Mouse (Mus musculus): Measurements from ENCODE around the gene Maml2.

Gene Maml2

DNA sequence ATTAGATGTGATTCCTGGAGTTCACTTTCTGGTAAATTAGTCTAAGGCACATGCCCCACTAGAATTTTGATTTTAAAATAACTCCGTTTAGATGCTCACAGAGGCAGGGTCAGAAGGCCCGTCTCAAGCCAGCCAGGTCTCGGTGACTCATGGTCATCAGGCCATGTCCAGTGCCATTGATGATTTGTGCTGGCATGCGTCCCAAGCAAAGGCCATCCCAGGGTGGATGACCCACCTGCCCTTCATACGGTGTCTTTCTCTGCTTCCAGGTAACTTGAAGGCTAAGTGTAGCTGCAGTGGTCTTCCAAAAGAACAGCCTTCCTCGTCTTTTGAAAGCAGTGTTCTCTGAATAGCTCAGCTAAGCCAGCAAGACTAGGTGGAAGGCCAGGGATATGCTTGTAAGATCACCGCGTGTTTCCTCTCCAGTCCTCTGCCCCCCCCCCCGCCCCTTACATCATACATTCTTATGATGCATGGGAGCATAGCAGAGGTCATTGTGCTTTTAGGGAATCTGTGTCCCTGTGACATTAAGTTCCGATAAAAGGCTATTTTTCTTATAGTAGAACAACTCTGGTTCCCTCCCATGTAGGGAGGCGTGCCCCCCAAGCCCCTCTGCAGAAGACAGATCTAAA, 235.4 kb downstream of the Maml2 start:
- no peak for DNase-seq (ENCODE audit: low read depth)

DNA sequence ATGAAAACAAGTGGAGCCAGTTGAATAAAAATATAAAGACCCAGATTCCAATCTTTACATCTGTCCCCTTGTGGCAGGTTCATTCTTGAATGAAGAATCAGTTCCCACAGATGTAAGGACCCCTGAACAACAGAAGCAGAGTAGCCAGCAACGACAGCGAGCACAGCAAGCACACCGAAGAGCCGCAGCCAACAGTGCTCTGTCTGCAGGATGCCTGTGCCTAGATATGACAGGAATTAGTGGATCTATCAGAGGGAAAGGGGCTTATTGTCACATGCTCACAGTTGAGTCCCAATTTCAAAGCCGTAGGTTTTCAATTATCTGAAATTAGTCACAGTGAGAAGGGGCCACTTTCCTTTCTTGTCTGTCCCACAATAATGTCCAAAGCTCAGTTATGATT, 238.0 kb downstream of the Maml2 start:
- DNase-seq (ENCODE audit: low read depth) = no peak

DNA sequence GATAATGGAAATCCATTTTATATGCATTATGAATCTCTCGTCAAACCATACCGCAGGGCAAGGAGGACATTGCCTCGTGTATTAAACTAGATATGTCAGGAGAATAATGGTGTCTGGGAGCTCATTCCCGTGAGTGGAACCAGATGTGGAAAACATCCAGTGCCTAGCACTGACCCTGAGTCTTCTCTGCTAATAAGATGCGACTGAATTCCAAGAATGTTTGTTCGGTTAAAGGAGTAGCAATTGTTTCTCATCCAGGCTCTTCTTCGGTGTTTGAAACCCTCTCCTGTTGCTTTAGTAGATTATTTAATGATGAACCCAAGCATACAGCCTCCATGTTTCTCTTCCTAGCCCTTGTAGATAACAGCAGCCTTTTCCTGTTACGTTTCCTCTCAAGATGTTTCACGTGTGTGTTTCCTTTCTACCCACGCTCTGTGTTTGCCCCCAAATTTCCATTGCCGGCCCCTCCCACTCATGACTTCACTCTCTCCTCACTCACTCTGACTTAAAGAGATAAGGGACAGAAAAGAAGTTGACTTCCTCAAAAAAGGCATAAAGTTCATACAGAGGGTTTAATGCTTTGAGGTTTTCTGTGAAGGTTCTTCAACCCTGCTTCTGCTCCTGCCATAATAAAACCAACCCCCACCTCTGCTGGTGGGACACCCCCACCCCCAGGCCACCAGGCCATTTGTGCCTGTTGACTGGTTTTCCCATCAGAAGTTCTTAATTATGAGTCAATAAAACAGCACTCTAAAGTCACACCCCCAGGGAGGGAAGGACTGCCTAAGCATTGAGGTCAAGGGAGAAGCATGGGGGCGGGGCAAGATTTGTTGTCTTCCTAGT, 238.9 kb downstream of the Maml2 start:
- DNase-seq (ENCODE audit: low read depth) = peak; percentile 65

DNA sequence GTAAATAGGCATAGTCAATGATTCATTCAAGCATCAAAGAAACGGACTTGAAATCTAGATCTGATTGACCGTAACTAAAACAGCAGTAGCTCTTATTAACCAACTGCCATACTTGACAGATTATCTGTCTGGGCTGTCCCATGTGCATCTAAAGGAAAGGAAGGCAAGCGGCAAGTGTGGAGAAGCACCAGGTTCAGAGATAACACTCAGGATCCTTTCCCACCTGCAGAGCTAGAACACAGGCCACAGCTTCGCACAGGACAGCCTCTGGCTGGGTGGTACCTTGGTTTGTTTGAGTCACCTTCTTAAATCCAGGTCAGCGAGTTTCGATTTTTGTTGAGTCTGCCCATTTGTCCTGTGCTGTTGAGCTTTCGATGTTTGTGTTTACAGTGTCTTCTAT, 240.4 kb downstream of the Maml2 start:
- DNase-seq (ENCODE audit: low read depth) = no peak

DNA sequence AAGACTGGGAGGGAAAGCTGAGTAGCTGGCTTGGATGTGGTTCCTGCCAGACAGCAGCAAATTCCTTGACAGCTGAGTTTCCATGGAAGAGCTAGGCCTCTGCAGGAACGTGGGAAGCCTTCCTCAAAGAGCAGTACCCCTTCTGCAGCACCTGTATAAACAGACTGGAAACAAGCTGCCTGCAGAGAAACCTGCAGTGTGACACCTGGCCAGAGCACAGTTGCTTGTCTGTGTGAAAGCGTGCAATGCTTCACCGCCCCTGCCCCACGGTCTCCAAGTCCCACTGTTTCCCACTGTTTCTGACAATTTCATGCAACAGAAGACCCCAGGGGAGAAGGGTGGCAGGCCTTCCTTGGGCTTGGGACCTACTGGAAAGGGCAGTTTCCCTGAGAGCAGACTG, 241.8 kb downstream of the Maml2 start:
- DNase-seq (ENCODE audit: low read depth) = no peak

DNA sequence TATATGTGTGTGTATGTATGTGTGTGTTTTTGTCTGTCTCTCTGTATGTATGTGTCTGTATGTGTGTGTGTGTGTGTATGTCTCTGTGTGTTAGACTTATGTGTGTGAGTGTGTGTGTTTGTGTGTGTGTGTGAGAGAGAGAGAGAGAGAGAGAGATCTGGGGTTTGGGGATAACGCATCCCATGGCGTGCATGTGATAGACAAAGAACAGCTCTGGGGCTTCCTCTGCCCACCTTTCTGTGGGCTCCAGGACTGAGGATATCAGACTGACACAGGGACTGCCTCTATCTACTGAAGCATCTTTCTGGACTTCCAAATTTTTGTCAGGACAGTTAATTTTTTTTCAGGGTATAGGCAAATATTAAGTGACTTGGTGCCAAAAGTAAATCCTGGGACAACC, 242.5 kb downstream of the Maml2 start:
- DNase-seq (ENCODE audit: low read depth) = no peak

DNA sequence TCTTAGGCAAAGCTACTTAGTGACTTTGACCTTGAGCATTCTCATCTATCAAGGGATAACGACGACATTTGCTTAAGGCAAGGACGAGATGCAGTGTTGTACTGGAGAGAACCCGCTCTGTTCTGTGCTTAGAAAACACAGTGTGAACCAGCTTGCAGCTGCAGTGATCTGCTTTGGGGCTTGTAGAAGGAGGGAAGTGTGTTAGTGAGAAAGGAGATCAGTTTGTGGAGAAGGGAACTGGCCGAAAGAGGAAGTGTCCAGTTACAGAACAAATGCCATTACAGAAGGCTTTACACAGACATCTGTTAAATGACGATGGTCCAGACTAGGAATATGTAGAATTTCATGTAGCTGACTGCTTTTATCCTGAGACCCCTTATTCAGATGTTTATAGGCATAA, 243.0 kb downstream of the Maml2 start:
- no peak for DNase-seq (ENCODE audit: low read depth)

DNA sequence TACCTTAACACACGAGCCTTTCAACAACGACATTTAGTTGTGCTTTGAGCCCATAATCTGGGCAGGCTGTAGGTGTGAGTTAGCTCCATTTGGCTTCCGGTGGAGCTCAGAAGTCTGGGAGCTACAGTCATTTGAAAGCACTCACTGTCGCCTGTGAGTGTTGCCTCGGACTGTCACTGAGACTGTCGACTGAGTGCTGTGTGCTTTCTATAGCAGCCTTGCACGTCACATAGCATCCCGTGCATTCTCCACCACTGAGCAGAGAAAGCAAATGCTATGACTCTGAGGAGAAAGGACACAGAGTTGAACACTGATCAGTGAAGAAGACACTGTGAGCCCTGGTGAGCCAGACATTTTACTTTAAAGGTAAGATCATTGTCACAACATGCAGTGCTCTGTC, 245.4 kb downstream of the Maml2 start:
- no peak for DNase-seq (ENCODE audit: low read depth)

DNA sequence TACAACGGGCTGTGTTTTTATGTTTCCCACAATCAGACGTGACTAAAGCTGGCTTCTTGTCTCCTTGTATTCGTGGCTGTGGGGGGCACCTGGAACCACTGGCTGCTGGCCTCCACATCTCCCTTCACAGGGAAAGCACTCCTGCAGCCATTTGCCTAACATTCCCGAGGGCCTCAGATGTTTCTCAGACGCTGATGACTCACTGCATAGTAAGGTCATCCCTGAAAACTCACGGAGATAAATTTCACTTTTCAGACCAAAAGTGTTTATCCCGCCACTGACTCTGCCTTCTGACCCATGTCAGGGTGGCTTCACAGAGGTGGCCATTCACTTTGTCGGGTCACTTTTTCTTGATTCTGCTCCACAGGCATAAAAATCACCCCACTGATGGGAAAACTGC, 246.4 kb downstream of the Maml2 start:
- no peak for DNase-seq (ENCODE audit: low read depth)

DNA sequence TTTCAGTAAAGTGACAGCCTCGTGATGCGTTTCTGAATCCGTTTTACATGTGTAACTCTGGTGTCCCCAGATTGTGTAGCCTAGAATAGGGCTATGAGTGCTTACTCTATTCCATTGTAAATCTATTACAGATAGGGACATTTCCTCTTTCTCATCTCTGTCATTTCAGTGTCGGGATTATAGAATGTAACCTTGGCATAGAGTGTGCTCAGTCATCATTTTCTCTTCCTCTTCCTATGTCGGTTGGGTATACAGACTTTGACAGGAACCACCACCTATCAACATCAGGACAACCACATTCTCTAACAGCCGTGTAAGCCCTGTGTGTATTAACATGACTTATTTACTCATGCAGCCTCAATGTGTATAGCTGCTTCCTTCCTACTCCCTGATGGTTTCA, 248.0 kb downstream of the Maml2 start:
- no peak for DNase-seq (ENCODE audit: low read depth)

DNA sequence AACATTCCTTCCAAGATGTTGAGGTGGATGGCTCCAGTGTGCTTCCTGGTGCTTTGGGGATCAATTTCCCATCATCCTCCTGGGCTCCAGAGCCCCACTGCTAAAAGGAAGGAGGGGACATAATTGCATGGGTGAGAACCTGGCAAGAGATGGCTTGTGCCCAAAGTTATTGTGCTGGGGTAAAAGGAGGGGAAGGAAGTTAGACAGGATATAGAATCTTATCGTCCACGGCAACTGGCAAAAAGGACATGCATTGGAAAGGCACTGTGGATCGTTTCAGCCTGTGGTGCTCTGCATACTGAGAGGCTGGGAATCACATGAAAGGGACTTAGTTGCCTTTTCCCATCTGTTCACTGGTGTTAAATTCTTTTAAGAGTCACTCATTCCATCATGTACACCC, 252.2 kb downstream of the Maml2 start:
- DNase-seq (ENCODE audit: low read depth) = no peak

DNA sequence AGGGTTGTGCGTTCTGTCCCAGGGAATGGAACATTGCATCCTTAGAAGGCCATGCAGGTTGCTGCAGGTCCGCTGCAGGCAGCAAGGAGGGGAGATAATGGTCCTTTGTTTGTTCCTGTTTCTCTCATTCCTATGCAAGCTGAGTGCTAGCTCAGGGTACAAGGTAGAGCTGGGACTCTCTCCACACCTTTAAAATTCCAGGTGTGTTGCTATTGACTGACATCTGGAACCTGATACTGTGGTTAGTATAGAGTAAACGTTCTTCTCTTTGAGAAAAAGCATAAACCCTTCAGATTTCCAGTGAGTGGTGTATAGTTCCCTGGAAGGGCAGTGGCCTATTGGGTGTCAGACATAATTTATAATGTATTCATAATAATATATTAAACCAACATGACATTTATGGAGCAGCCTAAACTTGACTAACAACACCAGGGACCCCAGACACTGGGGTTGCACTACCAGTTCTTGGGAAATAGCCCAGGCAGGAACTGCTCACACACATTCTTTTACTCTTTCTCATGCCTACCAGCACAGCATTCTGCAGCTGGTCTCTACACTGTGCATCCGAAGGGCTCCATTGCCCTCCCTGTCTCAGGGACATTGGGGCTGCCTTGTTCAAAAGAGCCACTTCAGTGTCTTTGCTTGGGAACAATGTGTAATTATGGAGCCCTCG, 254.8 kb downstream of the Maml2 start:
- no peak for DNase-seq (ENCODE audit: low read depth)

DNA sequence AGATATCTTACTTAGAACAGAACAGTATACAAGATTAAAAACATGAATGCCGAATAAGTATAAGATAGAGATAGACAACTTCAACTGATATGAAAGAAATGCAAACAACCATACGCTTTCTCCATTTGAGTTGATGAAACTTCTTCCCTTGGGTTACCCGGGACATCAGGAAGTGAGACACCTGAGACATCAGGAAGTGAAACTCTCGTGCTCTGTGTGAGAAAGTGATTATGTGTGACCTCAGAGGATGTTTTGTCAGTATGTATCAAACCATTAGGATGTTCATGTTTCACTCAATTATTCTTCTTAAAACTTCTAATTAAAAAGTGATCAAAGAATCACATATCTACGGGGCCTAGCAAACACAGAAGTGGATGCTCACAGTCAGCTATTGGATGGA, 257.0 kb downstream of the Maml2 start:
- peak; percentile 52 for DNase-seq (ENCODE audit: low read depth)

DNA sequence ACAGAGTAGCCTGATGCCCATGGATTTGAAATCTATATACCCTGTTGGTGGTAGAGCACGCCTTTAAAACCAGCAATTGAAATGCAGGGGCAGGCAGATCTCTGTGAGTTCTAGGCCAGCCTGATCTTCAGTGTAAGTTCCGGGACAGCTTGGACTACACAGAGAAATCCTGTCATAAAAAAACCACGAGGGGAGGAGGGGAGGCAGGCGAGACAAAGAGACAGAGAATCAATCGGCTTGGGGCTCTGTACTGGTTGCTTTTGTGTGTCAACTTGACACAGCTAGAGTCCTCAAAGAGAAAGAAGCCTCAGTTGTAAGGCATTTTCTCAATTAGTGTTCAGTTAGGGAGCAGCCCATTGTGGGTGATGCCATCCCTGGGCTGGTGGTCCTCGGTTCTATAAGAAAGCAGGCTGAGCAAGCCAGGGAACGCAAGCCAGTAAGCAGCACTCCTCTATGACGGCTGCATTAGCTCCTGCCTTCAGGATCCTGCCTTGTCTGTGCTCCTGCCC, 258.3 kb downstream of the Maml2 start:
- DNase-seq (ENCODE audit: low read depth) = no peak

DNA sequence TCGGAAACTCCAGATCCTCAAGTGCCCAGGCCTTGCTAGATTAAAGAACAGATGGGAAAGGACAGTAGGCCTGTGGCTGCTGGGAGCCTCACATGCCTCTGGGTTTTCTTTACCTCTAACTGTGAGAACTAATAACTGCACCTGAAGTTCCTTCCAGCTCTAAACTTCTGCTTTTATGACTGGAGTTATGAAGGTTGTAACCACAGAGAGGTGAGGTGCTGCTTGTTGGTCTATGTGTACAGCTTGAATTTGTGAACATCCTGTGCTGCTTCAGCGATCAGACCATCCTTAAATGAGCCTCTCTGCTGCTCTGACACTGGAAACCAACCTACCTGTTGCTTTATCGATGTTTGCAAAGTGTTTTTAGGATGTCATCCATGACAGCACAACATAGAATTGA, 258.9 kb downstream of the Maml2 start:
- DNase-seq (ENCODE audit: low read depth) = no peak

DNA sequence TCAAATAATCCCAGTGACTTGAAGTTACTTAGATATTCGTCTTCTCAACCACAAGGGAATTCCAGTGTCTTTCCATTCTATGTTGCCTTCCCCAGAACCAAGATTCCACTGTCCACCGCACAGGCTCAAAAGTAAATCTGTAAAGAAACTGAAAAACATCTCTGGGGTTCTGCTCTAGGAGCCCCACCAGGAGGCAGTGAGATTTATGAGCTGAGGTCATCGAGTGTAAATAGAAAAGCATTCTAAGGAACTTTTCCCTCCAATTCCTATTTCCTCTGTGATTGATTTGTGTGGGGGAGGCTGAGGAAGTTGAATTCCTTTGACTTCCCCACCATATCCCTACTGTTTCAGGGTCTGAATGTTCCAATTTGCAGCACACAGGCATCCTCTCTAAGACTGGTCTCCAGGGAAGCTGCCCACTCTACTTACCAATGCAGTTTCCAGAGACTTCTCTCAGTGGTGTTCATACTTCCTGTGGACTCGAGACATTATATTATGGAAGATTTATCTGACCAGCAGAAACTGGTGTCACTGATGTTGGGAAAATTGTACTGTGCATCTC, 261.1 kb downstream of the Maml2 start:
- no peak for DNase-seq (ENCODE audit: low read depth)

DNA sequence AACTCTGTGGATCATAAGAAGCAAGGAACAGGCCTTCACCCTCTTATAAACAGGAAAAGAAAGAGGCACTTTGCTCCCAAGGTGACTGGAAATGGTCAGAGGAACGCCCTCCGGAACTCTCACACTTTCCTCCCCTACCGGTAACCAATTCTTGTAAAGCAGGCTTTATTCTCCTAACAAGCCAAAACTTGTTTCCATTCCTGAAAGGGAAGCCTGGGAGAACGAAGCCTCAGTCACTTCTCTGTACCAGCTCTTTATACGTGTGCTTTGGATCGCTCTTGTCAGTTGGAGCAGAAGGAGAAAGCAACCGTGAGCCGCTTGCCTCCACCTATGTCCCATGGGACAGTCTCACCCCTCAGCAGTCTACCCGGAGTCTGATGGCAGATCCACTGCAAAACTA, 262.9 kb downstream of the Maml2 start:
- DNase-seq (ENCODE audit: low read depth) = no peak

DNA sequence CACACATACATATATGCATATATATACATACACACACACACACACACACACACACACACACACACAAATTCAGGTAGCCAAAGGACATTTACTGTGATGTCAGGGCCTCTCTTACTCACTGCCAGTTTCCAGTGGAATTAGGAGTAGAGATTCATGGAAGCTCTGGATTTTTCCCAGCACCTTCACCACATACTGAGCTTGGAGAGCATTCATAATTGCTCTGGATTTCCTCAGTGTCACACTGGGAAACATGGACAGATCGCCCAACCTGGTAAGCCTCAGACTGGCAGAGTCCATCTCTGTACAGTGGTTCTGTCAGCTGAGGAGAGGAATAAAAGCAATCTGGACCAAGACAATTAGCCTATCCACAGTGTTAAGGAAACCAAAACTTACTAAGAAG, 263.6 kb downstream of the Maml2 start:
- no peak for DNase-seq (ENCODE audit: low read depth)

DNA sequence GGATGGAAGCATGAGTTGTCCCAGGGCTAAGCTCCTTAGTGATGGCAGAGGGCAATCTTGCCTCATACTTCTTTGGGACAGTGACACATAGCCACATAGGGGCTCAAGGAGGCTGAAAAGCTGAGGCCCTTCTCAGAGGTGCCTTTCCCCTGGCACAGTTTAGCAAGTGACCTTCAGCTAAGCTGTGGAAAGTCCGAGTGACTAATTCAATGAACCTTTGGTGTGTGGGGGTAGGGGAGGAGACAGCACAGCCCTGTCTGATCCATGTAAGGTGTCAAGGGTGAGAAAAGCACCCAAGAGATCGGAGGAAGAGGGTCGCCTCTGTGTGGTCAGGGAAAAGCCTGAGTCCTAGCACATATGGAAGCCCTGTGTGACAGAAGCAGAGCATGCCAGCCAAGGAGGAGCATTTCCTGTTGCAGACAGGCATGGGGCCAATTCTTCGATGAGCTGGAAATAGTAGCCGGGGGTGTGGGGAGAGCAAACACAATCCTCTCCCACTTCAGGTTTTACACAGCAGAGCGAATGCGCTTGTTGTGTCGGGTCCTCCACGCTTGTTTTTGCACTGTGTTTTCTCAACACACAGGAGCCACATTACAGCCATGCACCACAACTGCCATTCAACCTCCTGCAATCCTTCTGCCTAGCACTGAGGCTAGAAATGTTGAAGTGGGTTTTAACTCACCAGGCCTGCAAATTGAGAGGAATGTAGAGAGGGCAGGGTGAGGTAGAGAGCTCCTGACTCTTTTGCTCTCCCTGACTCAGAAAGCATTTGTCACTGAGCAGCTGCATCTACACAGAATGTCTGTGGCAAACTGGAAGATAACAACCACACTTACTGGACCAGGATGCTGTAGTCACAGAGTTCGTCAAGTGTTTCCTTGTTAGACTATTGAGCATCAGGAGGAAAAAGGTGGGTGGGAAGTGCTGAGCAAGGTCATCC, 266.0 kb downstream of the Maml2 start:
- DNase-seq (ENCODE audit: low read depth) = peak; percentile 24

DNA sequence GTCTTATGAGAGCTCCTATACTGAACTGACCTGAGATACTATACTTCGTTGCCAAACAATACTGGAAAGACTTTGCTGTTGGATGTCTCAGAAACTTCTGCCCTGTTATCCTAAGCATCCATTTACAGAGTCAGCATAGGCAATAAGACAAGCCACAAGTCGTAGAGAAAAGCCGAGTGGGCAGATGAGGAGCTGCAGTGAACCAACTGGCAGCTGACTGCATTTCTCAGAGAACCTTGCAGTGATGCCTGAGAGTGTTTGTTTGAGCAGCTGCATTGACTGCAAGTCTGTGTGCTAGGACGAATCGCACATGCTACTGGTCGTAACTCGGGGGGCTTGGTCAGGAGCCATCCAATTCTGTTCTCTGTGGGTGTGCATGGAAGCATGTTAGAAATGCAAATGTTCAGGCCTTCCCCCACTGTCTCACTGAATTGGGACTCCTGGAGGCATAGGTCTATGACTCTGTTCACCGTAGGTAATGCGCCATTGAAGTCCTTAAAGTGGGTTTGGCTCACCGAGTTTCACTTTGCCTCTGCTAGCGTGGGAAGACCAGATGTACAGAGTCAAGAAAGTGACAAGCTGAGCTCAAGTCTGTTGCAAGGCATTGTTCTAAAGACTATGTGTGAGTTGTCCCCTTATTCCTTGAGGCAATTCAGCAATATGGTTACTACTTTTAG, 267.7 kb downstream of the Maml2 start:
- peak; percentile 37 for DNase-seq (ENCODE audit: low read depth)

Measured in induced T-regulatory cell, adult 2 months (primary cell).